Mouse (Mus musculus) kidney, adult 2 months (tissue): ENCODE measurements around the gene Gm9903. TPM values are rescaled to one million over a fixed set of nuclear protein-coding genes. Genes with fewer than 3 reads are reported as not detected.

ENCODE experiments used
- DNase-seq: peaks from one replicate; pipeline ENCODE4 v3.0.0; 2021
- H3K27ac ChIP-seq: fragments of 200-500 bp; 2 replicates; pipeline ENCODE4 v1.5.1; 2012; ENCODE audit warnings: low read depth, low read length, control low read depth, inconsistent platforms; ENCODE audit not compliant: insufficient read depth
- H3K27me3 ChIP-seq: fragments of 200-500 bp; replicated peaks from 2 replicates; pipeline ENCODE4 v1.6.1; 2012; ENCODE audit warnings: mild to moderate bottlenecking, moderate library complexity, low read length, inconsistent platforms; ENCODE audit not compliant: control insufficient read depth, insufficient read depth
- H3K36me3 ChIP-seq: fragments of 200-500 bp; 2 replicates; pipeline ENCODE4 v1.6.1; 2012; ENCODE audit warnings: mild to moderate bottlenecking, moderate library complexity, low read length, inconsistent platforms; ENCODE audit not compliant: control insufficient read depth, insufficient read depth
- H3K4me1 ChIP-seq: fragments of 200-500 bp; 2 replicates; pipeline ENCODE4 v1.6.1; 2011; ENCODE audit warnings: low read length; ENCODE audit not compliant: control insufficient read depth, insufficient read depth
- H3K4me3 ChIP-seq: fragments of 200-500 bp; 2 replicates; pipeline ENCODE4 v1.5.1; 2011; ENCODE audit warnings: mild to moderate bottlenecking, low read depth, low read length, control low read depth; ENCODE audit not compliant: insufficient read depth
- CTCF ChIP-seq: fragments of 200-500 bp; conservative IDR thresholded peaks from 2 replicates; pipeline ENCODE4 v1.5.1; 2011; ENCODE audit warnings: low read depth, mild to moderate bottlenecking, control low read depth, low read length, moderate library complexity, mixed read lengths; ENCODE audit not compliant: insufficient read depth, insufficient read length
- POLR2A ChIP-seq: fragments of 200-500 bp; IDR thresholded peaks from one replicate; pipeline ENCODE4 v1.6.1; 2011; ENCODE audit warnings: low read depth, low read length, control low read depth
- WGBS: fragments of 180-500 bp; shearing (Covaris S2); methylation state at CpG from one replicate; pipeline ENCODE4 v1.1.7; 2018; 5-methylcytosine and 5-hydroxymethylcytosine counted together
- polyA plus RNA-seq: library from polyadenylated mRNA; depleted of rRNA; stranded (reverse); fragments of >200 nt; gene quantifications from 2 replicates; pipeline ENCODE4 v1.2.3, GENCODE M21; 2012

Gene Gm9903
- polyA plus RNA-seq, 1 experiment: 0.77 TPM

- DNase-seq: no peak
- Histone ChIP-seq H3K27ac (no peak overlapping the region), H3K27me3 (no peaks in the 10 kb centered on the region), H3K4me3 (no peak overlapping the region), H3K36me3 (no peaks in the 10 kb centered on the region), H3K4me1 (0 out of 2 replicates have a peak, but pooled peaks cover 4% of the 10 kb centered on the region)
- 57% methylated on average over 7 of the region's 7 CpGs for WGBS
- TF ChIP-seq POLR2A: no peak
- no peak for TF ChIP-seq CTCF
Observed at GRCm38 (mm10) chr5:33606631-33607030, 23.1 kb upstream of the Gm9903 start.

- 96% methylated on average over 15 of the region's 15 CpGs for whole genome bisulfite sequencing
Observed at GRCm38 (mm10) chr5:33607434-33607833, 22.3 kb upstream of the Gm9903 start.

GRCm38 (mm10) chr5:33609226-33609625 is 20.5 kb upstream of the Gm9903 start:
- H3K36me3 ChIP-seq: no peaks in the 10 kb centered on the region
- no peak overlapping the region for H3K27ac ChIP-seq
- TF ChIP-seq POLR2A: no peak
- no peak for TF ChIP-seq CTCF
- WGBS: 47% methylated on average over 1 of the region's 1 CpGs
- H3K4me1 ChIP-seq: 0 out of 2 replicates have a peak, but pooled peaks cover 4% of the 10 kb centered on the region
- no peak overlapping the region for H3K4me3 ChIP-seq
- DNase-seq: peak; percentile 66
- H3K27me3 ChIP-seq: no peaks in the 10 kb centered on the region

More at GRCm38 (mm10) chr5:33607434-33607833, 22.3 kb upstream of the Gm9903 start:
- H3K27me3 ChIP-seq: no peaks in the 10 kb centered on the region
- no peaks in the 10 kb centered on the region for H3K36me3 ChIP-seq
- H3K4me1 ChIP-seq: 0 out of 2 replicates have a peak, but pooled peaks cover 4% of the 10 kb centered on the region
- DNase-seq: no peak
- H3K4me3 ChIP-seq: no peak overlapping the region
- no peak for TF ChIP-seq POLR2A
- no peak for TF ChIP-seq CTCF
- no peak overlapping the region for H3K27ac ChIP-seq

DNA sequence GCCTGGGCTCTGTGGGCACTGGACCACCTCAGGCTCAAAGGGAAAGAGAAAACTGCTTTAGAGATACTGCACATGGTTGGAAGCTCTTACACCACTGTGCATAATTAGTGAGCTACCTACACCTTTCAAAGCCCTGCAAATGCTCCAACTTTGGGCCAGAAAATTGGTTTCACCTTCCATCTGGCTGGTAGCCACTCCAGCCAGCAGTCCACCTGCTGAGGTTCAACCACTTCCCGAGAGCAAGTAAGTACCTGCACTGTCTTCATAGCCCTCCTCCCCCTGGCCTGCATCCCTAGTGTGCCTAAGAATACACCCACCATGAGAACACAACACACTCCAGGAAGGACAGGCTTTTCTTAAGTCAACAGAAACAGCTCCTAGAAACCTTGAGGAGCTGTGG is 17.9 kb upstream of the Gm9903 start:
- H3K36me3 ChIP-seq: no peaks in the 10 kb centered on the region
- H3K4me3 ChIP-seq: no peak overlapping the region
- H3K27ac ChIP-seq: no peak overlapping the region
- 87% methylated on average over 1 of the region's 1 CpGs for WGBS
- no peak for TF ChIP-seq POLR2A
- no peak for TF ChIP-seq CTCF
- H3K4me1 ChIP-seq: no peaks in the 10 kb centered on the region
- no peaks in the 10 kb centered on the region for H3K27me3 ChIP-seq
- DNase-seq: no peak

DNA sequence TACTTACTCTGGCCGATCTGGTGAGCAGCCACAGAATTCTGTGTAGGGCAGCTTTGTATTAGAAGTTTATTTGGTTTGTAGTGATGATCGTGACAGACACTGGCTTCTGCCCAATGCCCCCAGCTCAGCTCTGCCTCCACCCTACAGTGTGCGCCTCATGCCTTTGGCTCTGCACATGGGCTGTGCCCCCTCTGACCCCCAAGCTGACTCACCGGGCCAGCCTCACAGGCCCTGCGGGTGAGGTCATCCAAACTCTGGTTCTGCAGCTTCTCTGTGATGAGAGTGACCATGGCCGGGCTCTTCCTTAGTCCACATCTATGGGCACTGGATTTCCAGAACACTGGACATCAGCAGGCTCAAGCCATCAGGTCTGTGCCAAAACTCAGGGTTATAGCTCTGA is 15.3 kb upstream of the Gm9903 start:
- 79% methylated on average over 6 of the region's 6 CpGs for WGBS
- no peaks in the 10 kb centered on the region for H3K36me3 ChIP-seq
- H3K27me3 ChIP-seq: no peaks in the 10 kb centered on the region
- H3K4me1 ChIP-seq: peaks cover 3% of the 10 kb centered on the region; the same call in 1 of the 2 replicates
- no peak for DNase-seq
- no peak overlapping the region for H3K4me3 ChIP-seq
- no peak for TF ChIP-seq CTCF
- no peak overlapping the region for H3K27ac ChIP-seq

GRCm38 (mm10) chr5:33622671-33623070 is 7.1 kb upstream of the Gm9903 start:
- H3K4me3 ChIP-seq: no peak overlapping the region
- WGBS: 91% methylated on average over 2 of the region's 2 CpGs
- H3K4me1 ChIP-seq: peaks cover 4% of the 10 kb centered on the region; the same call in 1 of the 2 replicates
- no peak for DNase-seq
- H3K27ac ChIP-seq: no peak overlapping the region
- H3K36me3 ChIP-seq: no peaks in the 10 kb centered on the region
- no peaks in the 10 kb centered on the region for H3K27me3 ChIP-seq
- TF ChIP-seq CTCF (no peak), POLR2A (no peak)

GRCm38 (mm10) chr5:33623766-33624165 is 6.0 kb upstream of the Gm9903 start:
- WGBS: 88% methylated on average over 3 of the region's 3 CpGs
- no peak overlapping the region for H3K27ac ChIP-seq

GRCm38 (mm10) chr5:33627968-33628367 is 1.8 kb upstream of the Gm9903 start:
- DNase-seq: peak; percentile 69
- Histone ChIP-seq H3K36me3 (no peaks in the 10 kb centered on the region), H3K27me3 (no peaks in the 10 kb centered on the region), H3K27ac (no peak overlapping the region), H3K4me1 (peaks cover 6% of the 10 kb centered on the region; the same call in 1 of the 2 replicates), H3K4me3 (no peak overlapping the region)
- WGBS: 9% methylated on average over 4 of the region's 4 CpGs
- TF ChIP-seq CTCF (no peak), POLR2A (no peak)

More at GRCm38 (mm10) chr5:33623766-33624165, 6.0 kb upstream of the Gm9903 start:
- H3K36me3 ChIP-seq: no peaks in the 10 kb centered on the region
- TF ChIP-seq CTCF (no peak), POLR2A (no peak)
- peaks cover 6% of the 10 kb centered on the region; the same call in 1 of the 2 replicates for H3K4me1 ChIP-seq
- no peak overlapping the region for H3K4me3 ChIP-seq
- no peaks in the 10 kb centered on the region for H3K27me3 ChIP-seq
- DNase-seq: no peak
